Mouse (Mus musculus) liver, embryonic 12.5 days (tissue): ENCODE results near the gene Grin3b. TPM values are rescaled to one million over a fixed set of nuclear protein-coding genes. Genes with fewer than 3 reads are reported as not detected.

Source experiments
- ATAC-seq: fragments of 200-750 bp; cut with Nextera tagmentation; 2 replicates; pipeline ENCODE4 v1.8.0; 2017; ENCODE audit warnings: moderate number of reproducible peaks, mild to moderate bottlenecking, moderate library complexity
- H3K27ac ChIP-seq: fragments of 300-500 bp; sonication (generic); 2 replicates; pipeline ENCODE4 v1.5.1; 2016; ENCODE audit warnings: mild to moderate bottlenecking
- H3K27me3 ChIP-seq: fragments of 300-500 bp; sonication (generic); replicated peaks from 2 replicates; pipeline ENCODE4 v1.6.1; 2016; ENCODE audit warnings: mild to moderate bottlenecking, moderate library complexity
- H3K36me3 ChIP-seq: fragments of 300-500 bp; sonication (generic); 2 replicates; pipeline ENCODE4 v1.6.1; 2016; ENCODE audit warnings: mild to moderate bottlenecking, moderate library complexity
- H3K4me1 ChIP-seq: fragments of 300-500 bp; sonication (generic); 2 replicates; pipeline ENCODE4 v1.6.1; 2016
- H3K4me2 ChIP-seq: fragments of 300-500 bp; sonication (generic); 2 replicates; pipeline ENCODE4 v1.6.1; 2016; ENCODE audit warnings: mild to moderate bottlenecking, moderate library complexity
- H3K4me3 ChIP-seq: fragments of 300-500 bp; sonication (generic); 2 replicates; pipeline ENCODE4 v1.5.1; 2016; ENCODE audit warnings: mild to moderate bottlenecking, moderate library complexity
- H3K9ac ChIP-seq: fragments of 300-500 bp; sonication (generic); 2 replicates; pipeline ENCODE4 v1.6.1; 2016; ENCODE audit warnings: mild to moderate bottlenecking, moderate library complexity
- H3K9me3 ChIP-seq: fragments of 300-500 bp; sonication (generic); replicated peaks from 2 replicates; pipeline ENCODE4 v1.6.1; 2016; ENCODE audit warnings: mild to moderate bottlenecking, moderate library complexity
- WGBS: fragments of 180-500 bp; shearing (Covaris S2); methylation state at CpG from one replicate; pipeline ENCODE4 v1.1.7; 2016; ENCODE audit not compliant: insufficient replicate concordance; 5-methylcytosine and 5-hydroxymethylcytosine counted together
- polyA plus RNA-seq: library from polyadenylated mRNA; unstranded; fragments of >200 nt; fragmentation: Nextera tagmentation; extraction: Ambion mirVana; gene quantifications from 2 replicates; pipeline ENCODE4 v1.2.1, GENCODE M21; 2016

Gene Grin3b
- polyA plus RNA-seq, 1 experiment from 2014 or later, result 0.14 TPM

DNA sequence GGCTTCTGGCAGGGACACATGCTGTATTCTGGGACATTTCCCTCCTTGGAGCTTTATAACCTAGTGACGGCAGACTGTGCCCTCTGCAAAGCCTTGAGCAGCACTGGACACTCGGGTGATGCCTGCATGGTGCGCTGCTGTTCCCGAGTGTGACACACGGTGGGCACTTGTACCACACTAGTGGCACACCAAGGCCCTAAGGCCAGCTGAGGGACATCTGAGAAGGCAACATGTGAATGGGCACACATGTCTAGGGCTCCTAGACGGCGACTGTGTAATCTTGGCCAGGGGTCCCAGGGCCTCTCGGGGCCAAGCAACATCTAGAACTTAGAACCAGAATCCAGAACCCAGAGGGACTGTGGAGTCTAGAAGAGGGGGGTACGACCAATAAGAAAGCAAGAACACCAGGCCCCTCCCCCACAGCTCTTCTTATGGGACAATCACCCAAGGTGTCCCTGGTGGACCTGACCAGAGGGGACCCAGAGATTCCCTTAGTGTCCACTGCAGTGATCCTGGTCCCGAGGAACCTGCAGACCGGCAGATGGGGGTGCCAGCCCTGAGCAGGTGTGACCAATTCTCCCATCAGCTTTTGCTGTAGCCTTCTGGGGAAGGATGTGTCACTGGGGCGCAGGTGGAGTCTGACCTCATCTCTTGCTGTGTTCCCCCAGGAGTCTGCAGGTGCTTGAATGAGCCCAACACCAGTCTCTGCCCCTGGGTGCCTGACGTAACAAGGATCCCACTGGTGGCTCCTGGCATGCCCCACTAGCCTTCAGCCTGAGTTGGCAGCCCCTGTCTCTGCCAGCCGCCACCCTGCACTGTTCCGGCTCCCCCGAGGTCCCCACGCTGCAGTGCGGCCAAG lies 40.3 kb upstream of the Grin3b start:
- Histone ChIP-seq H3K36me3 (peaks cover 51% of the 10 kb centered on the region), H3K9me3 (no peaks in the 10 kb centered on the region), H3K4me2 (peak overlapping the region; percentile 96), H3K27me3 (no peaks in the 10 kb centered on the region), H3K9ac (no peak overlapping the region), H3K27ac (peak overlapping the region; percentile 88), H3K4me3 (no peak overlapping the region), H3K4me1 (peaks cover 86% of the 10 kb centered on the region)
- WGBS, result 86% methylated on average over 18 of the region's 18 CpGs
- no peak for ATAC-seq

DNA sequence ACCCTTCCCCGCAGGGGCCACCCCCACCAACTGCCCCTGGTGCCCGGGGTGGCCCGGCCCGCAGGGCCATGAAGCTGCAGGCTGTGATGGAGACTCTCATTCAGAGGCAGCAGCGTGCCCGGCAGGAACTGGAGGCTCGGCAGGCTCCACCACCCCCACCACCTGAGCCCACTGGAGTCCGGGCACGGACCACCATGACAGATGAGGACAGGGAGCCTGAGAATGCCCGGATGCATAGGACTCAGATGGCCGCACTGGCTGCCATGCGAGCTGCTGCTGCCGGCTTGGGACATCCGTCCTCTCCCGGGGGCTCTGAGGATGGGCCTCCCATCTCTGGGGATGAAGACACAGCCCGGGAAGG lies 39.7 kb upstream of the Grin3b start:
- Histone ChIP-seq H3K4me3 (no peak overlapping the region), H3K27ac (no peak overlapping the region), H3K27me3 (no peaks in the 10 kb centered on the region), H3K9me3 (no peaks in the 10 kb centered on the region), H3K4me2 (0 out of 2 replicates have a peak overlapping the region, but pooled peaks have one; percentile 96), H3K4me1 (peaks cover 88% of the 10 kb centered on the region), H3K9ac (no peak overlapping the region), H3K36me3 (peaks cover 57% of the 10 kb centered on the region)
- WGBS, result 84% methylated on average over 16 of the region's 16 CpGs
- no peak for ATAC-seq

DNA sequence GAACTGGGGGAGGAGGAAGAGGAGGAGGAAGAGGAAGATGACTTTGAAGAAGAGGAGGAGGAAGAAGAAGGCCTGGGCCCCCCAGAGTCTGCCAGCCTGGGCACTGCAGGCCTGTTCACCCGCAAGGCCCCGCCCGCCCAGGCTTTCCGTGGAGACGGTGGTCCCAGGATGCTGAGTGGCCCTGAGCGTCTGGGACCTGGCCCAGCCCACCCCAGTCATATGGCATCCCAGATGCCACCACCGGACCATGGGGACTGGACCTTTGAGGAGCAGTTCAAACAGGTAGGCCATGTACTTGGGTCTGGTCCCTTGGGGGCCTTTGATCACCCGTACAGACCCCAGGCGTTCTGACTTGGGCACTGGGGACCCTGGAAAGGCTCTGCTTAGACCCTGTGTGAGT lies 38.7 kb upstream of the Grin3b start:
- 75% methylated on average over 9 of the region's 9 CpGs for WGBS
- 0 out of 2 replicates have a peak overlapping the region, but pooled peaks have one; percentile 2 for H3K4me2 ChIP-seq
- ATAC-seq, result no peak
- no peak overlapping the region for H3K9ac ChIP-seq
- peaks cover 65% of the 10 kb centered on the region for H3K36me3 ChIP-seq
- H3K27me3 ChIP-seq, result no peaks in the 10 kb centered on the region
- H3K4me1 ChIP-seq, result peaks cover 89% of the 10 kb centered on the region
- no peak overlapping the region for H3K4me3 ChIP-seq
- no peaks in the 10 kb centered on the region for H3K9me3 ChIP-seq
- H3K27ac ChIP-seq, result no peak overlapping the region

DNA sequence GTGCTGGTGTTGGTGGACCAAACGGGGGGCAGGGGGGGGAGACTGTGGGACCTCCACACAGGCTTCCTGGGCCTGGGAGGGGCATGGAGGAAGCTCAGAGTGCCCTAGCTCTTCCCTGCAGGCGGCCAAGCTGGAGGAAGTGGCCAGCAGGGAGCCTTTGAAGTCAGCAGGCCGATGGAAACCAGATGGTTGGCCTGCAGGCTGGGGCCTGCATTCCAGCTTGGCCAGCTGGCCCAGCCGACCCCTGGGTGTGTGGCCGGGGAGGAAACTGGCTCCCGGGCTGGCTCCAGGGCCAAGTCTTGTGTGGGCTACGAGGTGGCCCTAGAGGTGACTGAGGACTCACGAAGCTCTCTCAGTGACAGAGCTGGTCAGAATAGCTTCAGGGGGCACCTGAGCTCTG lies 37.8 kb upstream of the Grin3b start:
- H3K4me1 ChIP-seq, result peaks cover 98% of the 10 kb centered on the region
- WGBS, result 55% methylated on average over 8 of the region's 8 CpGs
- peak overlapping the region; percentile 18; the same call in 1 of the 2 replicates for H3K27ac ChIP-seq
- no peak overlapping the region for H3K9ac ChIP-seq
- H3K4me3 ChIP-seq, result no peak overlapping the region
- H3K27me3 ChIP-seq, result no peaks in the 10 kb centered on the region
- peaks cover 73% of the 10 kb centered on the region for H3K36me3 ChIP-seq
- H3K4me2 ChIP-seq, result peak overlapping the region; percentile 26; the same call in 1 of the 2 replicates
- H3K9me3 ChIP-seq, result no peaks in the 10 kb centered on the region
- ATAC-seq, result no peak

DNA sequence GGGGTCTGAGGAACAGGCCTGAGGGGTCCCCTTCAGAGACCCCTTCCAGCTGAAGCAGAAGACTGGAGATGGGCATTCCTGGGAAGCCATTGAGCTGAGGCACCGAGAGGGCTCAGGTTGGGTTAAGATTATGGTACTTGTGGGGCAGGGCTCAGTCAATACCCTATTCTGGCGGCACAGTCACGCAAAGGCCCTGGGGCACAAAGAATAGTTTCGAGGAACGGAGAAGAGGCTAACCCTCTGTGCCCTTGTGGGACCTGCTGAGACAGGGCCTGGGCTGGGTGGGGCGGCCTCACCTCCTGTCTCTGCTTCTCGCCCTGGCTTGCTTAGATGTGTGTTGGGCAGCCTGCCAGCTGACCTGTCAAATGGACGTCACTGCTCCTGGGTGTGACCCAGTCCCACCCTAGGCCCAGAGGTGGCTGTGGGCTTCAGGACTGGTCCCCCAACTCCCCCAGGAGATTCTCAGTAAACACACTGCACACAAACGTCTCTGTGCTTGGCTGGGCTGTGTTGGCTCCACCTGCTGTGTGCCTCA lies 37.3 kb upstream of the Grin3b start:
- no peaks in the 10 kb centered on the region for H3K9me3 ChIP-seq
- peaks cover 78% of the 10 kb centered on the region for H3K36me3 ChIP-seq
- 69% methylated on average over 9 of the region's 9 CpGs for WGBS
- 0 out of 2 replicates have a peak overlapping the region, but pooled peaks have one; percentile 26 for H3K4me2 ChIP-seq
- H3K4me3 ChIP-seq, result no peak overlapping the region
- H3K27me3 ChIP-seq, result no peaks in the 10 kb centered on the region
- 0 out of 2 replicates have a peak overlapping the region, but pooled peaks have one; percentile 4 for H3K9ac ChIP-seq
- 0 out of 2 replicates have a peak overlapping the region, but pooled peaks have one; percentile 18 for H3K27ac ChIP-seq
- ATAC-seq, result no peak
- peaks cover 98% of the 10 kb centered on the region for H3K4me1 ChIP-seq

DNA sequence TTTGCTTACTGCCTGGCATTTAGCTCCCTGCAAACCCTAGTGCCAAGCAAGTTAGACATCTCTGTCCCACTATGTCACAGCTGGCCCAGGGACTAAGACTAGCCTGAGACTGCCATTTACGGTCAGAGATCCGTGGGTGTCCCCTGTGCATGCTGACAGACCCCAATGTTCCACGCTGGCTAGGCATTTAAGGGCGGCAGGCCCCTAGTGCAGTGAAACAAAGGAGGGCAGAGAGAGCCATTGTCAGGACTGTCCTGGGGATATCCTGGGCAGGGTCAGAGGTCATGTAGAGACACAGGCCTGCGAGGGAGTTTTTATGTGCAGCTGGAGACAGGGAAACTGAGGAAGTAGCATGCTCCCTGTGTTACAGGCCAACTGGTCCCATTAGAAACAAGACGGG lies 36.7 kb upstream of the Grin3b start:
- H3K9me3 ChIP-seq, result no peaks in the 10 kb centered on the region
- 0 out of 2 replicates have a peak overlapping the region, but pooled peaks have one; percentile 6 for H3K4me2 ChIP-seq
- peaks cover 82% of the 10 kb centered on the region for H3K36me3 ChIP-seq
- no peaks in the 10 kb centered on the region for H3K27me3 ChIP-seq
- 72% methylated on average over 6 of the region's 6 CpGs for WGBS
- no peak for ATAC-seq
- H3K9ac ChIP-seq, result 0 out of 2 replicates have a peak overlapping the region, but pooled peaks have one; percentile 4
- peaks cover 98% of the 10 kb centered on the region for H3K4me1 ChIP-seq
- no peak overlapping the region for H3K4me3 ChIP-seq
- H3K27ac ChIP-seq, result 0 out of 2 replicates have a peak overlapping the region, but pooled peaks have one; percentile 18

DNA sequence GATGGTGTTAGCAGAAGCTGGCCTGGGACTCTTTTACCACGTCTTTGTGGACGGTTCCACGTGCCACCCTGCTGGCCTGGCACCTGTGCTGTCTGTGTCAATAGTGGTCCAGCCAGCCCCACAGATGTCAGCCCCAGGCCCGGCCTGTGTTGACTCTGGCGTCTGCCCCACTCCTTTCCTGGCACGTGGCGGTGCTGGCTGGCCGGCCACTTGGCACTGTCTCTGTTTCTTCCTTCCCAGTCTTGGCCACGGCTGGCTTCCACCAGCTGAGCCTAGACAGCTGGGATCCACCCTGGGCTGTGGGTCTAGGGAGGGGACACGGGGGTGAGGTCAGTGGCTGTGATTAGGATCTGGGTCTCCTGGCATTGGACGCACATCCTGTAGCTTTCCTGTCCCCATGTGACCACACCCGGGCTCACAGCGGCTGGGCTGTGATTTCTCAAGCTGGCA lies 36.2 kb upstream of the Grin3b start:
- Histone ChIP-seq H3K9ac (no peak overlapping the region), H3K27ac (peak overlapping the region; percentile 29; the same call in 1 of the 2 replicates), H3K9me3 (no peaks in the 10 kb centered on the region), H3K4me3 (no peak overlapping the region), H3K27me3 (no peaks in the 10 kb centered on the region), H3K4me1 (peaks cover 98% of the 10 kb centered on the region), H3K36me3 (peaks cover 83% of the 10 kb centered on the region), H3K4me2 (peak overlapping the region; percentile 6; the same call in 1 of the 2 replicates)
- no peak for ATAC-seq
- WGBS, result 65% methylated on average over 13 of the region's 13 CpGs

DNA sequence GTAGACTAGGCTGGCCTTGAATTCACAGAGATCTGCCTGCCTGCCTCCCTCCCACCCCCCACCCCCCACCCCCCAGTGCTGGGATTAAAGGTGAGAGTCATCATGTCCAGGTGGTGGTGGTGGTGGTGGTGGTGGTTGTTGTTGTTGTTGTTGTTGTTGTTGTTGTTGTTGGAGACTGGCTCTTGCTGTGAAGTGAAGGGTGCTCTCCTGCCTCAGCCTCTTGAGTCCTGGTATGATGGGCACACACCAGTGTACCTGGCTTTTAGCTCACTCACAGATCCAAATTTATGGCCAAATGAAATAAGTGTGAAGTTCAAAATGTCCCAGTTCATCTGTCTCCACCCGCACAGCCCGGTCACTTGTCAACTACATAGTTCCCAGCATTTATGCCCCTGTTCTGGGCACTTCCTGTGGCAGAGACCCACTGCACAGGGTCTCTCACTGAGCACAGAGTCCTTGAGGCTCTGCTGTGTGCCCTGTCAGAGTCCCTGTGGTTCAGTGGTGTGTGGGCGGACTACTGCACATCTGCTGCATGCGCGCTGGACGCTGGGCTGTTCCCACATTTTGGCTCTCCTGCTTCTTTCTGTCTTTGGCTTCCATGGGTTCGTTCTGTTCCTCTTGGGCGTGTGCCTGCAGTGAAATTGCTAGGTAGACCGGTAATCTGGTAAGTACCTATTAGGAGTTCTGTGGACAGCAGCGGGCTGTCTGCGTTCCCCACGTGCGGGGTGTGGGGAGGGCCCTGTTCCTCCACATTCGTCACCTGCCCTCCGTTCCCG lies 35.5 kb upstream of the Grin3b start:
- Histone ChIP-seq H3K36me3 (peaks cover 84% of the 10 kb centered on the region), H3K4me1 (peaks cover 98% of the 10 kb centered on the region), H3K4me3 (no peak overlapping the region), H3K27ac (0 out of 2 replicates have a peak overlapping the region, but pooled peaks have one; percentile 29), H3K9me3 (no peaks in the 10 kb centered on the region), H3K4me2 (no peak overlapping the region), H3K27me3 (no peaks in the 10 kb centered on the region), H3K9ac (no peak overlapping the region)
- WGBS, result 86% methylated on average over 16 of the region's 16 CpGs
- no peak for ATAC-seq

DNA sequence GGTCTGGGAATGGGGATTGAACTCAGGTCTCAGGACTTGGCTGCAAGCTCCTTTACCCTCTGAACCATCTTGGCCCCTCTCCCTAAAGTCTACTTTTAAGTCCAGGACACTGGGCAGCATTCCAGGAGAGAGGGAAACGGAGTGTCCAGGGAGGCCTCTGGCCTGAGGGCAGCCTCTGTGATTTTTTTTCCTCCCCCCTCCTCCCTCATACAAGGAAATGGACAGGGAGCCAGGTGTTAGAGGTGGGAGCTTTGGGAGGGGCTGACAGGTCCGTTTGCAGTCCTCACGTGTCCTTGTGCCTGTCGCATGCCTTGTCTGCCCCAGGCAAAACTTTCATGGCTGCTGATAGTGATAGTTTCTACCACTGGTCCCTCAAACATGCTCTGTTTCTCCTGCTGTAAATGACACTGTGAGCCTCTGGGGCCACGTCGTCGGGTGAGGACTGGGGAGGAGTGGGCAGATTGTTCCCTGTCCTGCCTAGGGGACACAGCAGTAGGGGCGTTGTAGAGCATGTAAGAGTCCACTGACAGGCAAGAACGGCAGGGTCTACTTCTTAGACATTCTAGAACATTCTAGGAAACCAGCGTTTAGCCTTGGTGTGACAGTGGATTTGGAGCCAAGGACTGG lies 34.1 kb upstream of the Grin3b start:
- no peak overlapping the region for H3K4me3 ChIP-seq
- H3K27ac ChIP-seq, result peak overlapping the region; percentile 71
- H3K36me3 ChIP-seq, result peaks cover 79% of the 10 kb centered on the region
- no peak overlapping the region for H3K9ac ChIP-seq
- peaks cover 92% of the 10 kb centered on the region for H3K4me1 ChIP-seq
- H3K9me3 ChIP-seq, result no peaks in the 10 kb centered on the region
- no peaks in the 10 kb centered on the region for H3K27me3 ChIP-seq
- H3K4me2 ChIP-seq, result peak overlapping the region; percentile 9; the same call in 1 of the 2 replicates
- 63% methylated on average over 10 of the region's 10 CpGs for WGBS
- ATAC-seq, result no peak

DNA sequence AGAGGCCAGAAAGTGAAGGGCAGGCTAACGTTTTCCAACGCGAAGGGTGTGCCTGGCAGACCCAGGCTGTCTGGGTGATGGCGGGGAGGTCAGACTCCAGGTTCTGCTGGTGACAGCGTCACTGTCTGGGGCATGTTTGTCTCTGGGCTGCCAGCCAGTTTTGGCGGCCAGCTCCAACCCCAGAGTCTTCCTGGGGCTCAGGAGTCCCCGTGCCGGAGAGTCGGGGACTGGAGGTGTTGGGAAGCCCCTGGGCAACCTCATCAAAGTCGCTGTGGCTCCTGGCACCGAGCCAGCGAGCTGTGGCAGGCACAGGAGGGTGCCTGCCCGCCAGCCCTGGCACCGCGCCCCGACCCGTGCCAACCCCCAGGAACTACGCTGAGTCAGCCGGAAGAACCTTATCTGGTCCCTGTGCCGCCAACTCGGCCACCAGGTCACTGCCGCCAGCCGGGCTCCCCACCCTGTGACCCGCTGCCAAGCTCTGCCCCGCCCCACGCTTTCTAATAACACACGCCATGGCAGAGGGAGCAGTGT lies 33.5 kb upstream of the Grin3b start:
- Histone ChIP-seq H3K4me3 (no peak overlapping the region), H3K4me2 (peak overlapping the region; percentile 9), H3K9me3 (no peaks in the 10 kb centered on the region), H3K27me3 (no peaks in the 10 kb centered on the region), H3K36me3 (peaks cover 79% of the 10 kb centered on the region), H3K4me1 (peaks cover 92% of the 10 kb centered on the region), H3K27ac (peak overlapping the region; percentile 71), H3K9ac (no peak overlapping the region)
- 72% methylated on average over 27 of the region's 27 CpGs for WGBS
- 0 out of 2 replicates have a peak, but pooled peaks have one; percentile 5 for ATAC-seq
